Mouse (Mus musculus) WW6 (cell line): ENCODE results near the gene Pik3cd.
A peak's percentile ranks its signal among the peaks of the same experiment; 100 is the strongest.

ENCODE experiments used
- DNase-seq: peaks from one replicate; pipeline ENCODE4 v3.0.0-alpha.2; 2013; ENCODE audit warnings: low read depth, low spot score

Pik3cd gene

GRCm38 (mm10) chr4:149724916-149725470, 22.6 kb upstream of the Pik3cd start:
- no peak for DNase-seq

- no peak for DNase-seq
These were observed 21.7 kb upstream of the Pik3cd start for GRCm38 (mm10) chr4:149723855-149724731.

GRCm38 (mm10) chr4:149723021-149723390, 20.6 kb upstream of the Pik3cd start:
- no peak for DNase-seq

- no peak for DNase-seq
These were observed 20.0 kb upstream of the Pik3cd start for GRCm38 (mm10) chr4:149722104-149723020.

- DNase-seq, result no peak
These were observed 18.8 kb upstream of the Pik3cd start for GRCm38 (mm10) chr4:149721163-149721562.

- DNase-seq, result no peak
These were observed 17.3 kb upstream of the Pik3cd start for GRCm38 (mm10) chr4:149719686-149720085.

- DNase-seq, result no peak
These were observed 12.2 kb upstream of the Pik3cd start for GRCm38 (mm10) chr4:149714542-149714941.

- DNase-seq, result no peak
These were observed 9.6 kb upstream of the Pik3cd start for GRCm38 (mm10) chr4:149711955-149712354.

- no peak for DNase-seq
These were observed 9.1 kb upstream of the Pik3cd start for GRCm38 (mm10) chr4:149711485-149711884.

GRCm38 (mm10) chr4:149710510-149710909, 8.1 kb upstream of the Pik3cd start:
- peak; percentile 70 for DNase-seq

GRCm38 (mm10) chr4:149705941-149706340, 3.6 kb upstream of the Pik3cd start:
- DNase-seq, result no peak

- no peak for DNase-seq
These were observed 2.9 kb upstream of the Pik3cd start for GRCm38 (mm10) chr4:149705298-149705697.

- no peak for DNase-seq
These were observed 753 bp downstream of the Pik3cd start for GRCm38 (mm10) chr4:149701426-149702209.

GRCm38 (mm10) chr4:149699953-149700352, 2.4 kb downstream of the Pik3cd start:
- no peak for DNase-seq

- DNase-seq, result no peak
These were observed 4.1 kb downstream of the Pik3cd start for GRCm38 (mm10) chr4:149698197-149698821.

GRCm38 (mm10) chr4:149697506-149698196, 4.7 kb downstream of the Pik3cd start:
- no peak for DNase-seq

GRCm38 (mm10) chr4:149696189-149696971, 6.0 kb downstream of the Pik3cd start:
- no peak for DNase-seq

- DNase-seq, result no peak
These were observed 11.0 kb downstream of the Pik3cd start for GRCm38 (mm10) chr4:149691368-149691767.

- DNase-seq, result no peak
These were observed 11.5 kb downstream of the Pik3cd start for GRCm38 (mm10) chr4:149690828-149691280.
